Mouse (Mus musculus) stomach, postnatal 0 days (tissue): ENCODE measurements at regions not wholly inside any gene's neighbourhood (a gene's known extent, or its start where the extent isn't known, plus 50 kb on each side); places are given as distances from the start of the nearest gene placed in this dataset.
"Not testable (repeated sequence)": the region's sequence is repeated elsewhere in the genome, so short reads cannot be mapped to it uniquely, and the experiment has no call there.

ENCODE experiments used
- CTCF ChIP-seq: IDR thresholded peaks from 2 replicates; pipeline ENCODE4 v1.5.1; 2016; ENCODE audit warnings: antibody characterized with exemption, low read depth, mild to moderate bottlenecking, moderate library complexity
- EP300 ChIP-seq: optimal IDR thresholded peaks from 2 replicates; pipeline ENCODE3; 2016; ENCODE audit warnings: antibody characterized with exemption

- TF ChIP-seq CTCF, EP300: not testable (repeated sequence)
Observed at GRCm38 (mm10) chr14:53033221-53033620, 537.7 kb upstream of the Olfr1507 start.
